Mouse (Mus musculus): Measurements from ENCODE around the gene Gli2. TPM values are rescaled to one million over a fixed set of nuclear protein-coding genes. Genes with fewer than 3 reads are reported as not detected.

The Gli2 gene
- polyA plus RNA-seq, 1 experiment: 0.65 TPM

DNA sequence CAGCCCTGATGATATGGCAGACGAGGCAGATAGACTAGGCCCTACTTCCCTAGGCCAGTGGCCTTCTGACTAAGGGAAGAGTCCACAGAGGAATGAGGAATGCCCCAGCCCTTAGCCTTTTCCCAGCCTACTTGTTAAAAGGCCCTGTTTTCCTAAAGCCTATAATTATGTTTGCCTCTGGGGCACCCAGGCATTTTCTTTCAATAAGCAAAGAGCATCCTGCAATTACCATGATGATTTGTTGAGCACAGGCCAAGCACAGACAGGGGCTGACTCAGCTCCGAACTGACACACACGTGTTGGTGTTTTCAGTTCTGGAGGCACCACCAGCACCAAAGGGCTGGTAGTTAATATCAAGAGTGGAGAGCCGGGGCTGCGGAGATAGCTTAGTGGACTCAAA is 162.0 kb downstream of the Gli2 start:
- Histone ChIP-seq H3K27me3 (ENCODE audit: control insufficient read depth, insufficient read depth, insufficient read length) (no peaks in the 10 kb centered on the region), H3K79me2 (ENCODE audit: control insufficient read depth, insufficient read depth) (no peaks in the 10 kb centered on the region), H3K4me3 (no peak overlapping the region), H3ac (ENCODE audit: control insufficient read depth, insufficient read length) (no peak overlapping the region), H3K36me3 (ENCODE audit: control insufficient read depth, insufficient read depth) (no peaks in the 10 kb centered on the region), H3K4me2 (ENCODE audit: low read depth) (no peak overlapping the region)
- TF ChIP-seq SRF (IDR thresholded peaks at IDR 0.05; ENCODE audit: control insufficient read depth, insufficient read length, low read depth): no peak
- no peak for TF ChIP-seq MYOG (IDR thresholded peaks at IDR 0.05; ENCODE audit: control insufficient read depth in 1 of 3, insufficient read depth in 1 of 3, insufficient read length in 2 of 3, low read depth in 2 of 3)
- no peak for TF ChIP-seq POLR2AphosphoS2 (IDR thresholded peaks at IDR 0.05; ENCODE audit: insufficient read length, low read depth)
- TF ChIP-seq REST (IDR thresholded peaks at IDR 0.05; ENCODE audit: insufficient read depth, insufficient read length): no peak
- TF ChIP-seq POLR2A (IDR thresholded peaks at IDR 0.05; ENCODE audit: insufficient read length, low read depth): no peak
- no peak for TF ChIP-seq USF1 (IDR thresholded peaks at IDR 0.05; ENCODE audit: low read depth)
- no peak for TF ChIP-seq MYOD1 (IDR thresholded peaks at IDR 0.05; ENCODE audit: control insufficient read depth in 1 of 3, insufficient read length in 2 of 3, low read depth in 2 of 3)

DNA sequence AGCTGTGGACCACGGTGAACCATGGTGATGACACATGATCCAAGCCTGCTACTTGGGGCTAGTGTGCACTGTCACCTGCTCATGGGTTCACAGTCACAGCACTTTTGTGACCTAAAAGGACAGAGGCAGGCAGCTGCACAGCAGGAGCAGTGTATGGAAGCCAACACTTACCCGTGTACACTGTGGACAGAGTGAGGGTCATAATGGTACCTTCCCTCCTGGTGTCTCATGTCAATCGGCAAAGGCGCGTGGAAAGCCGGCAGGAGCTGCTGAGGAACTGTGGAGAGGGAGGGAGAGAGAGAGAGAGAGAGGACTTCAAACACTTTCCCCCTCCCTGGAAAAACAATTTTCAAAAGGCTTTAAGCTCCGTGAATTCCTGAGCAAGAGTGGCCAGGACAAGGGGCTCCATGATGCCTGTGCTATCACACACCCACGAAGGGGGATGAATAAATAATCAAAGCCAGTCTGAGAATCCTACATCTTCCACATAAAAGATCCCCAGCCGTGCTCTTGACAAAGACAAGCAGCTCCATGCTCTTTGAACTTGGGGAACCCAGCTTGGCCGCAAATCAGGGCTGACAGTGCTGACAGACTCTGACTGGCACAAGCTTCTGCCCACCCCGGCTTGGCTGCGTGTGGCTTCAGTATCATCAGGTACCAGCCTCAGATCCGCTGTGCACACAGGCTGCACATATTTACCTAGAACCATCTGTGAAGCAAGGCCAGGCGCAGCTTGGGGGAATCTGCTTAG is 163.1 kb downstream of the Gli2 start:
- Histone ChIP-seq H3K27me3 (ENCODE audit: control insufficient read depth, insufficient read depth, insufficient read length) (no peaks in the 10 kb centered on the region), H3K4me3 (no peak overlapping the region), H3ac (ENCODE audit: control insufficient read depth, insufficient read length) (no peak overlapping the region), H3K4me2 (ENCODE audit: low read depth) (no peak overlapping the region), H3K36me3 (ENCODE audit: control insufficient read depth, insufficient read depth) (no peaks in the 10 kb centered on the region), H3K79me2 (ENCODE audit: control insufficient read depth, insufficient read depth) (no peaks in the 10 kb centered on the region)
- no peak for TF ChIP-seq CEBPB (IDR thresholded peaks at IDR 0.05; ENCODE audit: insufficient read depth, poor library complexity, severe bottlenecking)
- no peak for TF ChIP-seq TCF3 (IDR thresholded peaks at IDR 0.05; ENCODE audit: insufficient read length, low read depth)
- no peak for TF ChIP-seq POLR2AphosphoS2 (IDR thresholded peaks at IDR 0.05; ENCODE audit: insufficient read length, low read depth)
- no peak for TF ChIP-seq MYOG (IDR thresholded peaks at IDR 0.05; ENCODE audit: control insufficient read depth in 1 of 3, insufficient read depth in 1 of 3, insufficient read length in 2 of 3, low read depth in 2 of 3)
- no peak for TF ChIP-seq E2F4 (IDR thresholded peaks at IDR 0.05; ENCODE audit: insufficient read depth)
- TF ChIP-seq POLR2A (IDR thresholded peaks at IDR 0.05; ENCODE audit: insufficient read length, low read depth): no peak
- no peak for TF ChIP-seq MYOD1 (IDR thresholded peaks at IDR 0.05; ENCODE audit: control insufficient read depth in 1 of 3, insufficient read length in 2 of 3, low read depth in 2 of 3)
- TF ChIP-seq REST (IDR thresholded peaks at IDR 0.05; ENCODE audit: insufficient read depth, insufficient read length): no peak
- TF ChIP-seq USF1 (IDR thresholded peaks at IDR 0.05; ENCODE audit: low read depth): no peak
- no peak for TF ChIP-seq SRF (IDR thresholded peaks at IDR 0.05; ENCODE audit: control insufficient read depth, insufficient read length, low read depth)
- no peak for TF ChIP-seq TCF12 (IDR thresholded peaks at IDR 0.05; ENCODE audit: insufficient read depth, poor library complexity, severe bottlenecking)
- TF ChIP-seq MAX (IDR thresholded peaks at IDR 0.05; ENCODE audit: low read depth): no peak

DNA sequence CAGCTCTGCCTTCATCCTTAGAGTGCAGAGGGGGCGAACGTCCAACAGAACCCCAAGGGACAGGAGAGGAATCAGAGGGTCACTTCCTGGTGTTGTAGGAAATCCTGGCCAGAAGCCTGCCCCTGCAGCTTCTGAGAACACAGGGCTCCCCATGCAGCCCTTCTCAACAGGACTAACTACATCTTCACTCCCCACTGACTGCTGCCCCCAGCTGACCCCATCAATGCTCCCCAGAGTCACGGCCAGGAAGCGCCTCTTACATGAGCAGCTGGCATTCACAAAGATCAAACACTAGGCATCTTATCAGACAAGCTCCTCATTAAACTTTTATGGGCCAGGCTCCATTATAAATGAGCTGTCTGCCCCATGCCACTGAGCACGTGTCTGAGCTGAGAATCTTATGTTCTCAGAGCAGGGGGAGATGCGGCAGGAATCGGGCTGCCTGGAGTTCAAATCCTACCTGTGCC is 172.6 kb downstream of the Gli2 start:
- H3K4me3 ChIP-seq: no peak overlapping the region
- no peaks in the 10 kb centered on the region for H3K36me3 ChIP-seq (ENCODE audit: control insufficient read depth, insufficient read depth)
- no peaks in the 10 kb centered on the region for H3K27me3 ChIP-seq (ENCODE audit: control insufficient read depth, insufficient read depth, insufficient read length)
- H3K4me2 ChIP-seq (ENCODE audit: low read depth): no peak overlapping the region
- TF ChIP-seq SRF (IDR thresholded peaks at IDR 0.05; ENCODE audit: control insufficient read depth, insufficient read length, low read depth) (no peak), CEBPB (IDR thresholded peaks at IDR 0.05; ENCODE audit: insufficient read depth, poor library complexity, severe bottlenecking) (no peak)
- no peaks in the 10 kb centered on the region for H3K79me2 ChIP-seq (ENCODE audit: control insufficient read depth, insufficient read depth)
- H3ac ChIP-seq (ENCODE audit: control insufficient read depth, insufficient read length): no peak overlapping the region

DNA sequence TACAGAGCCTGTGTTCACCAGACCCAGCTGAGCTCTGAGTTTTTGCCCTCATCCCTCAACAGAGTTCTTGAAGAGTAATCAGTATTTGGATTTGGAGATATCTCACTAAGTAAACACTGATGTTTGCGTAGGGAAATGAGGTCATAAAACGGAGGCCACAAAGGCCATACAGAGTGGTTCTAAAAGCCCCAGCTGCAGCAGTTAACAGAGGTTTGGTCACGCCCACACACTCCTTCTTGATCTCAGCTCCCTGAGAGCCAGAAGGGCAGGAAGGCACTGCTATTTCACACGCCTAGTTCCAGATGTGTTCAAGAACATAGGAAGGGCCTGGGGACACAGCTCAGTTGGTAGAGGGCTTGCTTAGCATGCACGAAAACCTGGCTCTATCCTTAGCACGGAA is 175.1 kb downstream of the Gli2 start:
- no peaks in the 10 kb centered on the region for H3K79me2 ChIP-seq (ENCODE audit: control insufficient read depth, insufficient read depth)
- TF ChIP-seq POLR2AphosphoS2 (IDR thresholded peaks at IDR 0.05; ENCODE audit: insufficient read length, low read depth) (no peak), CEBPB (IDR thresholded peaks at IDR 0.05; ENCODE audit: insufficient read depth, poor library complexity, severe bottlenecking) (no peak), USF1 (IDR thresholded peaks at IDR 0.05; ENCODE audit: low read depth) (no peak), POLR2A (IDR thresholded peaks at IDR 0.05; ENCODE audit: insufficient read length, low read depth) (no peak), MAX (IDR thresholded peaks at IDR 0.05; ENCODE audit: low read depth) (no peak), SRF (IDR thresholded peaks at IDR 0.05; ENCODE audit: control insufficient read depth, insufficient read length, low read depth) (no peak), TCF3 (IDR thresholded peaks at IDR 0.05; ENCODE audit: insufficient read length, low read depth) (no peak), TCF12 (IDR thresholded peaks at IDR 0.05; ENCODE audit: insufficient read depth, poor library complexity, severe bottlenecking) (no peak), MYOG (IDR thresholded peaks at IDR 0.05; ENCODE audit: control insufficient read depth in 1 of 3, insufficient read depth in 1 of 3, insufficient read length in 2 of 3, low read depth in 2 of 3) (no peak), MYOD1 (IDR thresholded peaks at IDR 0.05; ENCODE audit: control insufficient read depth in 1 of 3, insufficient read length in 2 of 3, low read depth in 2 of 3) (no peak), REST (IDR thresholded peaks at IDR 0.05; ENCODE audit: insufficient read depth, insufficient read length) (no peak), E2F4 (IDR thresholded peaks at IDR 0.05; ENCODE audit: insufficient read depth) (no peak)
- H3K4me3 ChIP-seq: no peak overlapping the region
- H3ac ChIP-seq (ENCODE audit: control insufficient read depth, insufficient read length): no peak overlapping the region
- no peak overlapping the region for H3K4me2 ChIP-seq (ENCODE audit: low read depth)
- no peaks in the 10 kb centered on the region for H3K36me3 ChIP-seq (ENCODE audit: control insufficient read depth, insufficient read depth)
- no peaks in the 10 kb centered on the region for H3K27me3 ChIP-seq (ENCODE audit: control insufficient read depth, insufficient read depth, insufficient read length)

DNA sequence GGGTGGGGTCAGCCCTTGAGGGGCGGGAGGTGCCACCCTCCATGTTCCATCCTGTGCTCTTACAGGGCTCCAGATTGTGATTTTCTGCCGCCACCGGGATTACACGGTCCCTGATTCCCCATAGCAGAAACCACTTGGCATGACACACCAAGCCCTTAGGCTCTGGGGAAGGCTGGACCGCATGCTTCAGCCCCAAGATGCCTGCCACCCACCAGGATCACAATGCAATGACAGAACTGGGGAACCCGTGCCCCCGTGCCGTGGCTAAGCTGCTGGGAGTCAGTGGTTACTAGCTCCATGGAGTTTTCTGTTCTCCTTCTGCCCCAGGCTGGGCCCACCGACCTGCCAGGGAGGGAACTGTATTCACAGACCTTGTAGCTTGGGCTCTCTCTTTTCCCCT is 178.2 kb downstream of the Gli2 start:
- TF ChIP-seq SRF (IDR thresholded peaks at IDR 0.05; ENCODE audit: control insufficient read depth, insufficient read length, low read depth) (no peak), POLR2AphosphoS2 (IDR thresholded peaks at IDR 0.05; ENCODE audit: insufficient read length, low read depth) (no peak), MAX (IDR thresholded peaks at IDR 0.05; ENCODE audit: low read depth) (no peak), POLR2A (IDR thresholded peaks at IDR 0.05; ENCODE audit: insufficient read length, low read depth) (no peak)
- Histone ChIP-seq H3K36me3 (ENCODE audit: control insufficient read depth, insufficient read depth) (no peaks in the 10 kb centered on the region), H3K4me3 (no peak overlapping the region), H3ac (ENCODE audit: control insufficient read depth, insufficient read length) (no peak overlapping the region), H3K4me2 (ENCODE audit: low read depth) (no peak overlapping the region), H3K79me2 (ENCODE audit: control insufficient read depth, insufficient read depth) (no peaks in the 10 kb centered on the region), H3K27me3 (ENCODE audit: control insufficient read depth, insufficient read depth, insufficient read length) (no peaks in the 10 kb centered on the region)

All from myocyte (in vitro differentiated cells).